ENCODE assay signal across 27 mouse cellular contexts in the genomic region with DNA sequence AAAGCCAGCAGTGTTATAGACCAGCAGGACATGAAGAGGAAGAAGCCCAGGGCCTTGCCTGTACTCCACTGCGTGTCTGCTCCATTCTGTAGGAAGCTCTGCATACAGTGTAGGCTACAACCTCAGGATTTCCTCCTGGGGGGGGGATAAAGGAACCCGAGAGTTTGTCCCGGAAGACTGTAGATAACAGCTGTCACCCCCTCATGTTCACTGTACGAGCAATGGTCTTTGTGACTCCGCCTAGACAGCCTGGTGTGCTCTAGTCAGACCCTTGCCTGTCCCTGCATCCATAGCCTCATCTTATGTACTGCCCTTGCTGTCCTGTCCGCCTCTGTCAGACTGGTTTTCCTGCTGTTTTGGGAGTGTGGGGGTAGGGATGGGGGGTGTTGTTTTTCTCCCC. TPM values are rescaled to one million over a fixed set of nuclear protein-coding genes. Genes with fewer than 3 reads are reported as not detected.
DNase-seq lines count a peak whose midpoint lies in the region; ATAC-seq and TF ChIP-seq lines count a peak whose summit lies in the region.
"Had no signal": no experiment of that assay in that cellular context is flagged by ENCODE, and none has a peak within 500 bp of the region (broad histone marks: within the 10 kb centered on the region; RNA-seq: fewer than 3 reads in every experiment).

No protein-coding gene starts in this region.

- no peaks in the 10 kb centered on the region for H3K9me3 ChIP-seq in heart, embryonic 12.5 days (replicated peaks)
- H3K9me3 ChIP-seq in liver, embryonic 11.5 days (ENCODE audit: control insufficient read depth, low read length) = no peaks in the 10 kb centered on the region
- H3K9me3 ChIP-seq in liver, embryonic 13.5 days (replicated peaks) = no peaks in the 10 kb centered on the region
- H3K9me3 ChIP-seq in liver, postnatal 0 days (ENCODE audit: low read length) = no peaks in the 10 kb centered on the region
- H3K9me3 ChIP-seq: embryonic facial prominence, embryonic 12.5 days; embryonic facial prominence, embryonic 15.5 days; G1E; hindbrain, embryonic 12.5 days; hindbrain, embryonic 15.5 days had no signal

- peak; percentile 30; the same call in 1 of the 2 replicates for TF ChIP-seq EP300 in liver, postnatal 0 days (IDR thresholded peaks at IDR 0.05; ENCODE audit: low read depth)

- H3K4me3 ChIP-seq in heart, embryonic 12.5 days = no peak overlapping the region
- H3K4me3 ChIP-seq in liver, embryonic 11.5 days (ENCODE audit: low read depth, low read length) = no peak overlapping the region
- H3K4me3 ChIP-seq in liver, embryonic 13.5 days (replicated peaks) = no peak overlapping the region
- no peak overlapping the region for H3K4me3 ChIP-seq in liver, postnatal 0 days (ENCODE audit: low read depth, low read length)
- H3K4me3 ChIP-seq: embryonic facial prominence, embryonic 12.5 days; embryonic facial prominence, embryonic 15.5 days; gastrocnemius, adult 2 months; hindbrain, embryonic 12.5 days; hindbrain, embryonic 15.5 days had no signal

- WGBS in heart, embryonic 12.5 days = 59% methylated on average over 6 of the region's 6 CpGs
- WGBS in liver, embryonic 11.5 days = 77% methylated on average over 6 of the region's 6 CpGs
- 57% methylated on average over 6 of the region's 6 CpGs for WGBS in liver, embryonic 13.5 days (ENCODE audit: insufficient replicate concordance)
- WGBS in liver, postnatal 0 days (ENCODE audit: insufficient replicate concordance) = 71% methylated on average over 6 of the region's 6 CpGs

- no peak overlapping the region for H3K27ac ChIP-seq in heart, embryonic 12.5 days (ENCODE audit: poor library complexity, severe bottlenecking)
- H3K27ac ChIP-seq in liver, embryonic 11.5 days (ENCODE audit: low read depth, low read length) = no peak overlapping the region
- no peak overlapping the region for H3K27ac ChIP-seq in liver, embryonic 13.5 days
- no peak overlapping the region for H3K27ac ChIP-seq in liver, postnatal 0 days (ENCODE audit: low read depth)
- H3K27ac ChIP-seq: embryonic facial prominence, embryonic 12.5 days; embryonic facial prominence, embryonic 15.5 days; gastrocnemius, adult 2 months; hindbrain, embryonic 12.5 days; hindbrain, embryonic 15.5 days had no signal

- H3K4me2 ChIP-seq in heart, embryonic 12.5 days = no peak overlapping the region
- no peak overlapping the region for H3K4me2 ChIP-seq in liver, embryonic 11.5 days
- no peak overlapping the region for H3K4me2 ChIP-seq in liver, embryonic 13.5 days
- H3K4me2 ChIP-seq in liver, postnatal 0 days (ENCODE audit: low read depth, low read length) = no peak overlapping the region
- H3K4me2 ChIP-seq: embryonic facial prominence, embryonic 12.5 days; embryonic facial prominence, embryonic 15.5 days; hindbrain, embryonic 12.5 days; hindbrain, embryonic 15.5 days had no signal

- TF ChIP-seq CTCF in liver, postnatal 0 days (IDR thresholded peaks at IDR 0.05; ENCODE audit: low read depth) = no peak

- 0 out of 2 replicates have a peak, but pooled peaks have one; percentile 39 for ATAC-seq in heart, embryonic 12.5 days (ENCODE audit: insufficient number of reproducible peaks, low FRiP score)
- peak; percentile 51 for ATAC-seq in liver, embryonic 11.5 days (replicated peaks; ENCODE audit: low FRiP score)
- ATAC-seq in liver, embryonic 13.5 days (ENCODE audit: low read depth) = 0 out of 2 replicates have a peak, but pooled peaks have one; percentile 31
- 0 out of 2 replicates have a peak, but pooled peaks have one; percentile 27 for ATAC-seq in liver, postnatal 0 days
- ATAC-seq: forebrain, embryonic 14.5 days; forebrain, postnatal 0 days; Patski had no signal

- H3K9ac ChIP-seq in heart, embryonic 12.5 days = no peak overlapping the region
- H3K9ac ChIP-seq in liver, embryonic 11.5 days (ENCODE audit: low read depth, low read length) = no peak overlapping the region
- H3K9ac ChIP-seq in liver, embryonic 13.5 days = no peak overlapping the region
- no peak overlapping the region for H3K9ac ChIP-seq in liver, postnatal 0 days (replicated peaks)
- H3K9ac ChIP-seq: embryonic facial prominence, embryonic 12.5 days; embryonic facial prominence, embryonic 15.5 days; forebrain, postnatal 0 days; hindbrain, embryonic 12.5 days; hindbrain, embryonic 15.5 days had no signal

- H3K27me3 ChIP-seq in heart, embryonic 12.5 days (replicated peaks) = no peaks in the 10 kb centered on the region
- no peaks in the 10 kb centered on the region for H3K27me3 ChIP-seq in liver, embryonic 11.5 days (replicated peaks; ENCODE audit: control insufficient read depth, insufficient read depth, low read length)
- no peaks in the 10 kb centered on the region for H3K27me3 ChIP-seq in liver, embryonic 13.5 days
- H3K27me3 ChIP-seq in liver, postnatal 0 days (ENCODE audit: insufficient read depth, low read length) = no peaks in the 10 kb centered on the region
- H3K27me3 ChIP-seq: CH12.LX; embryonic facial prominence, embryonic 12.5 days; embryonic facial prominence, embryonic 15.5 days; hindbrain, embryonic 12.5 days; hindbrain, embryonic 15.5 days; Patski had no signal

- peaks cover 66% of the 10 kb centered on the region for H3K36me3 ChIP-seq in heart, embryonic 12.5 days
- H3K36me3 ChIP-seq in liver, embryonic 11.5 days (ENCODE audit: control insufficient read depth, insufficient read depth, low read length) = peaks cover 11% of the 10 kb centered on the region
- peaks cover 41% of the 10 kb centered on the region for H3K36me3 ChIP-seq in liver, embryonic 13.5 days
- H3K36me3 ChIP-seq in liver, postnatal 0 days (replicated peaks; ENCODE audit: insufficient read depth, low read length) = peaks cover 25% of the 10 kb centered on the region

- DNase-seq in heart, postnatal 4 days = no peak
- DNase-seq in liver, embryonic 11.5 days (ENCODE audit: low spot score) = no peak
- no peak for DNase-seq in liver
- DNase-seq in liver, embryonic 13.5 days = no peak
- DNase-seq in liver, postnatal 0 days = no peak
- DNase-seq in layer of hippocampus, adult 9-11 months = no peak
- DNase-seq: adrenal gland, adult 2 months; adrenal gland, postnatal 14 days; B cell, adult 2 months; cerebellum, adult 11 months; cerebellum, adult 2 months; cerebellum, adult 9-11 months; cerebellum, postnatal 25 days; forebrain, postnatal 0 days; gastrocnemius, adult 2 months; gastrocnemius, postnatal 14 days; heart, adult 18-20 months; heart, postnatal 10 days had no signal

- no peaks in the 10 kb centered on the region for H3K4me1 ChIP-seq in heart, embryonic 12.5 days (replicated peaks)
- no peaks in the 10 kb centered on the region for H3K4me1 ChIP-seq in liver, embryonic 11.5 days (replicated peaks; ENCODE audit: control insufficient read depth, insufficient read depth, low read length)
- H3K4me1 ChIP-seq in liver, embryonic 13.5 days (replicated peaks) = peaks cover 11% of the 10 kb centered on the region
- H3K4me1 ChIP-seq in liver, postnatal 0 days (ENCODE audit: insufficient read depth) = no peaks in the 10 kb centered on the region
- H3K4me1 ChIP-seq: embryonic facial prominence, embryonic 12.5 days; embryonic facial prominence, embryonic 15.5 days; hindbrain, embryonic 12.5 days; hindbrain, embryonic 15.5 days had no signal

RNA-seq across cellular contexts. Expression of gene Naa35, which starts 33.4 kb away (rescaled TPM):
- 80.8 and 85.4 TPM in 2 replicates for polyA plus RNA-seq in heart, embryonic 12.5 days (2016; fragmentation: Nextera tagmentation; extraction: Ambion mirVana)
- total RNA-seq in heart, postnatal 4 days (2021) = 10 to 100 TPM; 81.9 to 98.9 TPM
- 53.6 and 59.7 TPM in 2 replicates for polyA plus RNA-seq in liver, embryonic 11.5 days (2014; fragmentation: Nextera tagmentation; extraction: Ambion mirVana)
- 35.8 and 43.8 TPM in 2 replicates for polyA plus RNA-seq in liver, embryonic 13.5 days (2015; fragmentation: Nextera tagmentation; extraction: Ambion mirVana)
- 22.9 and 32.5 TPM in 2 replicates for polyA plus RNA-seq in liver, postnatal 0 days (2015; fragmentation: Nextera tagmentation; extraction: Ambion mirVana)

RNA-seq across cellular contexts. Expression of gene Agtpbp1, which starts 33.4 kb away (rescaled TPM):
- 13.2 and 14.9 TPM in 2 replicates for polyA plus RNA-seq in heart, embryonic 12.5 days (2016; fragmentation: Nextera tagmentation; extraction: Ambion mirVana)
- 10 to 100 TPM; 38.2 to 38.7 TPM for total RNA-seq in heart, postnatal 4 days (2021)
- polyA plus RNA-seq in liver, embryonic 11.5 days (2014; fragmentation: Nextera tagmentation; extraction: Ambion mirVana) = 15.6 and 16.9 TPM in 2 replicates
- 9.2 and 11.0 TPM in 2 replicates for polyA plus RNA-seq in liver, embryonic 13.5 days (2015; fragmentation: Nextera tagmentation; extraction: Ambion mirVana)
- polyA plus RNA-seq in liver, postnatal 0 days (2015; fragmentation: Nextera tagmentation; extraction: Ambion mirVana) = 5.4 and 6.4 TPM in 2 replicates

RNA-seq across cellular contexts. Expression of gene Golm1, which starts 57.1 kb away (rescaled TPM):
- polyA plus RNA-seq in heart, embryonic 12.5 days (2016; fragmentation: Nextera tagmentation; extraction: Ambion mirVana) = 63.2 and 67.6 TPM in 2 replicates
- 10 to 100 TPM; 29.0 to 31.5 TPM for total RNA-seq in heart, postnatal 4 days (2021)
- polyA plus RNA-seq in liver, embryonic 11.5 days (2014; fragmentation: Nextera tagmentation; extraction: Ambion mirVana) = 87.9 and 96.5 TPM in 2 replicates
- polyA plus RNA-seq in liver, embryonic 13.5 days (2015; fragmentation: Nextera tagmentation; extraction: Ambion mirVana) = 47.0 and 57.9 TPM in 2 replicates
- 10.3 and 13.0 TPM in 2 replicates for polyA plus RNA-seq in liver, postnatal 0 days (2015; fragmentation: Nextera tagmentation; extraction: Ambion mirVana)
